Mouse (Mus musculus) heart, embryonic 14.5 days (tissue): ENCODE results near the gene Mau2. TPM values are rescaled to one million over a fixed set of nuclear protein-coding genes. Genes with fewer than 3 reads are reported as not detected.
"Not testable (repeated sequence)": the region's sequence is repeated elsewhere in the genome, so short reads cannot be mapped to it uniquely, and the experiment has no call there.

ENCODE experiments used
- ATAC-seq: fragments of 200-750 bp; cut with Nextera tagmentation; 2 replicates; pipeline ENCODE4 v1.8.0; 2017; ENCODE audit warnings: low read depth, moderate TSS enrichment; ENCODE audit not compliant: insufficient number of reproducible peaks, insufficient read depth, low FRiP score
- H3K27ac ChIP-seq, 2 experiments: fragments of 200-500 bp in 1 of 2; fragments of 300-500 bp in 1 of 2; sonication (generic) in 1 of 2; replicated peaks in 1 of 2; 2 replicates each; pipeline ENCODE4 v1.5.1; 2012 to 2014; ENCODE audit warnings: low read depth in 2 of 2, low read length in 2 of 2, control low read depth in 1 of 2, mild to moderate bottlenecking in 1 of 2, mixed read lengths in 1 of 2; ENCODE audit not compliant: control insufficient read depth in 1 of 2, insufficient read depth in 1 of 2
- H3K27me3 ChIP-seq: fragments of 300-500 bp; sonication (generic); 2 replicates; pipeline ENCODE4 v1.6.1; 2014; ENCODE audit warnings: mild to moderate bottlenecking, low read length, control low read depth; ENCODE audit not compliant: control insufficient read depth, insufficient read depth
- H3K36me3 ChIP-seq: fragments of 300-500 bp; sonication (generic); 2 replicates; pipeline ENCODE4 v1.6.1; 2014; ENCODE audit warnings: mild to moderate bottlenecking, control low read depth, low read length, mixed read lengths; ENCODE audit not compliant: control insufficient read depth, insufficient read depth
- H3K4me1 ChIP-seq, 2 experiments: fragments of 200-500 bp in 1 of 2; fragments of 300-500 bp in 1 of 2; sonication (generic) in 1 of 2; 2 replicates each; pipeline ENCODE4 v1.6.1; 2012 to 2014; ENCODE audit warnings: low read length in 2 of 2, control low read depth in 1 of 2, mixed read lengths in 1 of 2; ENCODE audit not compliant: control insufficient read depth in 2 of 2, insufficient read depth in 2 of 2
- H3K4me2 ChIP-seq: fragments of 300-500 bp; sonication (generic); 2 replicates; pipeline ENCODE4 v1.6.1; 2014; ENCODE audit warnings: mild to moderate bottlenecking, low read length
- H3K4me3 ChIP-seq, 2 experiments: fragments of 200-500 bp in 1 of 2; fragments of 300-500 bp in 1 of 2; sonication (generic) in 1 of 2; 2 replicates each; pipeline ENCODE4 v1.5.1; 2012 to 2014; ENCODE audit warnings: low read length in 2 of 2, mild to moderate bottlenecking in 2 of 2, control low read depth in 1 of 2, low read depth in 1 of 2, moderate library complexity in 1 of 2; ENCODE audit not compliant: control insufficient read depth in 1 of 2, insufficient read depth in 1 of 2
- H3K9ac ChIP-seq: fragments of 300-500 bp; sonication (generic); 2 replicates; pipeline ENCODE4 v1.6.1; 2014; ENCODE audit warnings: mild to moderate bottlenecking, low read length
- H3K9me3 ChIP-seq: fragments of 300-500 bp; sonication (generic); 2 replicates; pipeline ENCODE4 v1.6.1; 2016; ENCODE audit warnings: low read length, control low read depth; ENCODE audit not compliant: control insufficient read depth
- WGBS: fragments of 180-500 bp; shearing (Covaris S2); extraction: QIAGEN DNeasy Blood & Tissue Kit; methylation state at CpG from one replicate; pipeline ENCODE4 v1.1.7; 2014; 5-methylcytosine and 5-hydroxymethylcytosine counted together
- polyA plus RNA-seq: library from polyadenylated mRNA; unstranded; fragments of >200 nt; fragmentation: Nextera tagmentation; extraction: Ambion mirVana; gene quantifications from 2 replicates; pipeline ENCODE4 v1.2.1, GENCODE M21; 2014

Gene Mau2
- polyA plus RNA-seq, 1 experiment from 2014 or later, result 42.2 TPM

- Histone ChIP-seq H3K27ac (peak overlapping the region; percentile 76 to 91), H3K4me1 (peaks cover 2 to 28% of the 10 kb centered on the region in 2 experiments; a peak in 3 of 4 replicates), H3K4me3 (peak overlapping the region; percentile 84 to 95), H3K9me3 (no peaks in the 10 kb centered on the region), H3K36me3 (peaks cover 5% of the 10 kb centered on the region; the same call in 1 of the 2 replicates), H3K27me3 (no peaks in the 10 kb centered on the region), H3K9ac (peak overlapping the region; percentile 88), H3K4me2 (peak overlapping the region; percentile 95)
- WGBS, result 0% methylated on average over 7 of the region's 7 CpGs
- no peak for ATAC-seq
Observed at GRCm38 (mm10) chr8:69995422-69995775, 47.1 kb downstream of the Mau2 start.

- not testable (repeated sequence) for H3K9ac ChIP-seq, H3K27me3 ChIP-seq, H3K27ac ChIP-seq, H3K4me3 ChIP-seq, ATAC-seq, H3K4me2 ChIP-seq, H3K36me3 ChIP-seq, H3K9me3 ChIP-seq
- H3K4me1 ChIP-seq, result peaks cover 0 to 12% of the 10 kb centered on the region in 2 experiments; a peak in 2 of 4 replicates
- WGBS, result 96% methylated on average over 7 of the region's 7 CpGs
Observed at GRCm38 (mm10) chr8:69988936-69989335, 53.6 kb downstream of the Mau2 start.

- H3K9ac ChIP-seq, result no peak overlapping the region
- no peak overlapping the region for H3K4me2 ChIP-seq
- H3K36me3 ChIP-seq, result peaks cover 4% of the 10 kb centered on the region; the same call in 1 of the 2 replicates
- no peaks in the 10 kb centered on the region for H3K9me3 ChIP-seq
- no peaks in the 10 kb centered on the region for H3K27me3 ChIP-seq
- no peak for ATAC-seq
- H3K4me3 ChIP-seq, result no peak overlapping the region
- H3K27ac ChIP-seq, result no peak overlapping the region
- H3K4me1 ChIP-seq, result peaks cover 0 to 2% of the 10 kb centered on the region in 2 experiments; a peak in 1 of 4 replicates
Observed at GRCm38 (mm10) chr8:69987744-69988143, 54.8 kb downstream of the Mau2 start.

- Histone ChIP-seq H3K27me3 (no peaks in the 10 kb centered on the region), H3K36me3 (no peaks in the 10 kb centered on the region), H3K9me3 (no peaks in the 10 kb centered on the region), H3K27ac (no peak overlapping the region), H3K9ac (no peak overlapping the region), H3K4me3 (no peak overlapping the region), H3K4me2 (no peak overlapping the region), H3K4me1 (no peaks in the 10 kb centered on the region)
- no peak for ATAC-seq
- 81% methylated on average over 2 of the region's 2 CpGs for WGBS
Observed at GRCm38 (mm10) chr8:69984876-69985553, 57.5 kb downstream of the Mau2 start.

- Histone ChIP-seq H3K27me3 (no peaks in the 10 kb centered on the region), H3K4me3 (no peak overlapping the region), H3K4me1 (peaks cover 0 to 3% of the 10 kb centered on the region in 2 experiments; a peak in 1 of 4 replicates), H3K9ac (no peak overlapping the region), H3K9me3 (no peaks in the 10 kb centered on the region), H3K27ac (no peak overlapping the region), H3K4me2 (no peak overlapping the region), H3K36me3 (no peaks in the 10 kb centered on the region)
- 89% methylated on average over 4 of the region's 4 CpGs for WGBS
- no peak for ATAC-seq
Observed at GRCm38 (mm10) chr8:69978456-69978855, 64.1 kb downstream of the Mau2 start.

- Histone ChIP-seq H3K4me3 (peak overlapping the region; percentile 91 to 100), H3K4me2 (peak overlapping the region; percentile 90), H3K9me3 (no peaks in the 10 kb centered on the region), H3K27me3 (no peaks in the 10 kb centered on the region), H3K36me3 (no peaks in the 10 kb centered on the region), H3K27ac (peak overlapping the region; percentile 27 to 90), H3K9ac (peak overlapping the region; percentile 97), H3K4me1 (peaks cover 10 to 38% of the 10 kb centered on the region in 2 experiments)
- 45% methylated on average over 5 of the region's 5 CpGs for WGBS
- ATAC-seq, result no peak
Observed at GRCm38 (mm10) chr8:69974806-69975205, 67.7 kb downstream of the Mau2 start.

- no peaks in the 10 kb centered on the region for H3K27me3 ChIP-seq
- H3K36me3 ChIP-seq, result no peaks in the 10 kb centered on the region
- peaks cover 14 to 44% of the 10 kb centered on the region in 2 experiments for H3K4me1 ChIP-seq
- H3K4me3 ChIP-seq, result peak overlapping the region; percentile 91 to 100
- H3K9ac ChIP-seq, result peak overlapping the region; percentile 97
- peak overlapping the region; percentile 90 for H3K4me2 ChIP-seq
- no peaks in the 10 kb centered on the region for H3K9me3 ChIP-seq
- under 1% methylated on average over 49 of the region's 50 CpGs for WGBS
- ATAC-seq, result peak; percentile 95
- peak overlapping the region; percentile 27 to 90 for H3K27ac ChIP-seq
Observed at GRCm38 (mm10) chr8:69974194-69974614, 68.3 kb downstream of the Mau2 start.
